Mouse (Mus musculus): ENCODE data around the gene Mthfd1l. TPM values are rescaled to one million over a fixed set of nuclear protein-coding genes. Genes with fewer than 3 reads are reported as not detected.
A peak's percentile ranks its signal among the peaks of the same experiment; 100 is the strongest.

Mthfd1l gene
- total RNA-seq, 2 experiments from 2014 or later: 2.0 to 2.5 TPM

GRCm38 (mm10) chr10:3974380-3974779, 1.5 kb downstream of the Mthfd1l start:
- intact Hi-C loops (cut with DNase I; ENCODE audit: low total_unique reads): no loop called here
- no peak for DNase-seq

GRCm38 (mm10) chr10:3975898-3976622, 3.1 kb downstream of the Mthfd1l start:
- no peak for DNase-seq
- intact Hi-C loops (cut with DNase I; ENCODE audit: low total_unique reads): no loop called here

- no peak for DNase-seq
- intact Hi-C loops (cut with DNase I; ENCODE audit: low total_unique reads): no loop called here
These were observed 3.7 kb downstream of the Mthfd1l start for GRCm38 (mm10) chr10:3976623-3977010.

- intact Hi-C loops (cut with DNase I; ENCODE audit: low total_unique reads): no loop called here
- DNase-seq: no peak
These were observed 5.4 kb downstream of the Mthfd1l start for GRCm38 (mm10) chr10:3978326-3978725.

- intact Hi-C loops (cut with DNase I; ENCODE audit: low total_unique reads): no loop called here
- DNase-seq: peak; percentile 32
These were observed 6.0 kb downstream of the Mthfd1l start for GRCm38 (mm10) chr10:3978792-3979488.

- DNase-seq: no peak
- intact Hi-C loops (cut with DNase I; ENCODE audit: low total_unique reads): no loop called here
These were observed 7.3 kb downstream of the Mthfd1l start for GRCm38 (mm10) chr10:3980231-3980630.

GRCm38 (mm10) chr10:3990295-3990883, 17.5 kb downstream of the Mthfd1l start:
- no peak for DNase-seq
- intact Hi-C loops (cut with DNase I; ENCODE audit: low total_unique reads): no loop called here

GRCm38 (mm10) chr10:3993365-3994102, 20.6 kb downstream of the Mthfd1l start:
- intact Hi-C loops (cut with DNase I; ENCODE audit: low total_unique reads): no loop called here

GRCm38 (mm10) chr10:3995277-3995676, 22.4 kb downstream of the Mthfd1l start:
- intact Hi-C loops (cut with DNase I; ENCODE audit: low total_unique reads): loop anchor here (5.0 kb wide), 1 partner anchor 352 kb away; no protein-coding TSS in a partner anchor
- no peak for DNase-seq

More at GRCm38 (mm10) chr10:3993365-3994102, 20.6 kb downstream of the Mthfd1l start:
- no peak for DNase-seq

GRCm38 (mm10) chr10:3996170-3996876, 23.4 kb downstream of the Mthfd1l start:
- DNase-seq: peak; percentile 75
- intact Hi-C loops (cut with DNase I; ENCODE audit: low total_unique reads): loop anchor here (5.0 kb wide), 1 partner anchor 351 kb away; no protein-coding TSS in a partner anchor

GRCm38 (mm10) chr10:3997851-3998426, 25.0 kb downstream of the Mthfd1l start:
- no peak for DNase-seq
- intact Hi-C loops (cut with DNase I; ENCODE audit: low total_unique reads): loop anchor here (5.0 kb wide), 1 partner anchor 349 kb away; no protein-coding TSS in a partner anchor

- no peak for DNase-seq
- intact Hi-C loops (cut with DNase I; ENCODE audit: low total_unique reads): no loop called here
These were observed 29.8 kb downstream of the Mthfd1l start for GRCm38 (mm10) chr10:4002711-4003110.

GRCm38 (mm10) chr10:4005191-4005590, 32.3 kb downstream of the Mthfd1l start:
- intact Hi-C loops (cut with DNase I; ENCODE audit: low total_unique reads): no loop called here
- no peak for DNase-seq

- DNase-seq: no peak
- intact Hi-C loops (cut with DNase I; ENCODE audit: low total_unique reads): no loop called here
These were observed 33.5 kb downstream of the Mthfd1l start for GRCm38 (mm10) chr10:4006296-4007015.

- intact Hi-C loops (cut with DNase I; ENCODE audit: low total_unique reads): no loop called here
- no peak for DNase-seq
These were observed 49.8 kb downstream of the Mthfd1l start for GRCm38 (mm10) chr10:4022628-4023303.

GRCm38 (mm10) chr10:4026616-4027015, 53.7 kb downstream of the Mthfd1l start:
- peak; percentile 36 for DNase-seq
- intact Hi-C loops (cut with DNase I; ENCODE audit: low total_unique reads): no loop called here

- no peak for DNase-seq
- intact Hi-C loops (cut with DNase I; ENCODE audit: low total_unique reads): no loop called here
These were observed 54.5 kb downstream of the Mthfd1l start for GRCm38 (mm10) chr10:4027466-4027865.

Data from gastrocnemius, postnatal 14 days (tissue).